Mouse (Mus musculus): ENCODE data around the gene St7.

GRCm38 (mm10) chr6:17922967-17923366 is 230.2 kb downstream of the St7 start:
- TF ChIP-seq POLR2A (IDR thresholded peaks at IDR 0.05; ENCODE audit: low read depth, low read length) (no peak), CTCF (IDR thresholded peaks at IDR 0.05; ENCODE audit: borderline replicate concordance, insufficient read depth, low read length) (no peak)

All from embryonic fibroblast, embryonic 13.5 days (primary cell).